Mouse (Mus musculus) liver, embryonic 11.5 days (tissue): ENCODE measurements at regions not wholly inside any gene's neighbourhood (a gene's known extent, or its start where the extent isn't known, plus 50 kb on each side); places are given as distances from the start of the nearest gene placed in this dataset.
A peak's percentile ranks its signal among the peaks of the same experiment; 100 is the strongest.

ENCODE experiments used
- ATAC-seq: fragments of 200-750 bp; cut with Nextera tagmentation; replicated peaks from 2 replicates; pipeline ENCODE4 v1.8.0; 2017; ENCODE audit warnings: moderate number of reproducible peaks, mild to moderate bottlenecking, moderate TSS enrichment, moderate library complexity; ENCODE audit not compliant: low FRiP score
- DNase-seq: peaks from one replicate; pipeline ENCODE4 v3.0.0-alpha.2; 2017; ENCODE audit warnings: low spot score
- H3K27ac ChIP-seq: fragments of 300-500 bp; sonication (generic); 2 replicates; pipeline ENCODE4 v1.5.1; 2014; ENCODE audit warnings: mild to moderate bottlenecking, low read depth, low read length, control low read depth
- H3K27me3 ChIP-seq: fragments of 300-500 bp; sonication (generic); replicated peaks from 2 replicates; pipeline ENCODE4 v1.6.1; 2014; ENCODE audit warnings: low read length, mixed read lengths; ENCODE audit not compliant: control insufficient read depth, insufficient read depth
- H3K36me3 ChIP-seq: fragments of 300-500 bp; sonication (generic); 2 replicates; pipeline ENCODE4 v1.6.1; 2014; ENCODE audit warnings: mild to moderate bottlenecking, low read length, moderate library complexity, mixed read lengths; ENCODE audit not compliant: control insufficient read depth, insufficient read depth
- H3K4me1 ChIP-seq: fragments of 300-500 bp; sonication (generic); replicated peaks from 2 replicates; pipeline ENCODE4 v1.6.1; 2014; ENCODE audit warnings: low read length, mixed read lengths; ENCODE audit not compliant: control insufficient read depth, insufficient read depth
- H3K4me2 ChIP-seq: fragments of 300-500 bp; sonication (generic); 2 replicates; pipeline ENCODE4 v1.6.1; 2014; ENCODE audit warnings: mild to moderate bottlenecking, control low read depth, moderate library complexity
- H3K4me3 ChIP-seq: fragments of 300-500 bp; sonication (generic); 2 replicates; pipeline ENCODE4 v1.5.1; 2014; ENCODE audit warnings: low read depth, low read length, control low read depth
- H3K9ac ChIP-seq: fragments of 300-500 bp; sonication (generic); 2 replicates; pipeline ENCODE4 v1.6.1; 2014; ENCODE audit warnings: low read depth, low read length, control low read depth
- H3K9me3 ChIP-seq: fragments of 300-500 bp; sonication (generic); 2 replicates; pipeline ENCODE4 v1.6.1; 2016; ENCODE audit warnings: low read length, inconsistent platforms, mixed read lengths; ENCODE audit not compliant: control insufficient read depth
- WGBS: fragments of 180-500 bp; shearing (Covaris S2); extraction: QIAGEN DNeasy Blood & Tissue Kit; methylation state at CpG from one replicate; pipeline ENCODE4 v1.1.7; 2014; 5-methylcytosine and 5-hydroxymethylcytosine counted together

GRCm38 (mm10) chr13:5744949-5745348 lies 116.3 kb upstream of the Klf6 start:
- DNase-seq (no peak), ATAC-seq (no peak)
- no peak overlapping the region for H3K27ac ChIP-seq
- H3K4me3 ChIP-seq, result no peak overlapping the region
- WGBS, result 82% methylated on average over 6 of the region's 6 CpGs
- H3K36me3 ChIP-seq, result no peaks in the 10 kb centered on the region
- H3K27me3 ChIP-seq, result no peaks in the 10 kb centered on the region
- H3K4me1 ChIP-seq, result no peaks in the 10 kb centered on the region
- H3K9ac ChIP-seq, result no peak overlapping the region
- no peaks in the 10 kb centered on the region for H3K9me3 ChIP-seq
- no peak overlapping the region for H3K4me2 ChIP-seq

GRCm38 (mm10) chr13:5757176-5757575 lies 104.1 kb upstream of the Klf6 start:
- no peaks in the 10 kb centered on the region for H3K4me1 ChIP-seq
- no peak for ATAC-seq
- no peaks in the 10 kb centered on the region for H3K9me3 ChIP-seq
- no peaks in the 10 kb centered on the region for H3K36me3 ChIP-seq
- 73% methylated on average over 3 of the region's 3 CpGs for WGBS
- H3K27ac ChIP-seq, result no peak overlapping the region
- H3K9ac ChIP-seq, result no peak overlapping the region
- no peak for DNase-seq
- H3K27me3 ChIP-seq, result no peaks in the 10 kb centered on the region
- no peak overlapping the region for H3K4me2 ChIP-seq
- no peak overlapping the region for H3K4me3 ChIP-seq

GRCm38 (mm10) chr13:5757963-5758362 lies 103.3 kb upstream of the Klf6 start:
- Histone ChIP-seq H3K9me3 (no peaks in the 10 kb centered on the region), H3K4me3 (no peak overlapping the region), H3K36me3 (no peaks in the 10 kb centered on the region), H3K27ac (no peak overlapping the region), H3K27me3 (no peaks in the 10 kb centered on the region), H3K4me2 (no peak overlapping the region), H3K4me1 (no peaks in the 10 kb centered on the region), H3K9ac (no peak overlapping the region)
- no peak for ATAC-seq
- WGBS, result 67% methylated on average over 1 of the region's 1 CpGs
- DNase-seq, result no peak

- DNase-seq (no peak), ATAC-seq (no peak)
- no peaks in the 10 kb centered on the region for H3K9me3 ChIP-seq
- H3K9ac ChIP-seq, result no peak overlapping the region
- no peak overlapping the region for H3K4me2 ChIP-seq
- no peak overlapping the region for H3K27ac ChIP-seq
- no peaks in the 10 kb centered on the region for H3K27me3 ChIP-seq
- H3K4me3 ChIP-seq, result no peak overlapping the region
- no peaks in the 10 kb centered on the region for H3K36me3 ChIP-seq
- H3K4me1 ChIP-seq, result no peaks in the 10 kb centered on the region
These were observed 101.3 kb upstream of the Klf6 start for GRCm38 (mm10) chr13:5760030-5760429.

GRCm38 (mm10) chr13:5766394-5766793 lies 94.9 kb upstream of the Klf6 start:
- Histone ChIP-seq H3K27ac (no peak overlapping the region), H3K4me3 (no peak overlapping the region), H3K9me3 (no peaks in the 10 kb centered on the region), H3K4me2 (no peak overlapping the region), H3K9ac (no peak overlapping the region), H3K4me1 (no peaks in the 10 kb centered on the region), H3K27me3 (no peaks in the 10 kb centered on the region), H3K36me3 (no peaks in the 10 kb centered on the region)
- WGBS, result 78% methylated on average over 6 of the region's 6 CpGs
- ATAC-seq (no peak), DNase-seq (no peak)

- Histone ChIP-seq H3K27me3 (no peaks in the 10 kb centered on the region), H3K9me3 (no peaks in the 10 kb centered on the region), H3K4me3 (no peak overlapping the region), H3K36me3 (no peaks in the 10 kb centered on the region), H3K4me1 (no peaks in the 10 kb centered on the region), H3K27ac (no peak overlapping the region), H3K9ac (no peak overlapping the region), H3K4me2 (no peak overlapping the region)
- WGBS, result 79% methylated on average over 1 of the region's 1 CpGs
- no peak for ATAC-seq
- no peak for DNase-seq
These were observed 94.1 kb upstream of the Klf6 start for GRCm38 (mm10) chr13:5767202-5767601.

GRCm38 (mm10) chr13:5768699-5769098 lies 92.6 kb upstream of the Klf6 start:
- no peak for ATAC-seq
- Histone ChIP-seq H3K27ac (no peak overlapping the region), H3K9me3 (no peaks in the 10 kb centered on the region), H3K4me2 (no peak overlapping the region), H3K27me3 (no peaks in the 10 kb centered on the region), H3K4me3 (no peak overlapping the region), H3K4me1 (no peaks in the 10 kb centered on the region), H3K9ac (no peak overlapping the region), H3K36me3 (no peaks in the 10 kb centered on the region)
- DNase-seq, result no peak
- WGBS, result 79% methylated on average over 2 of the region's 2 CpGs

GRCm38 (mm10) chr13:5769283-5770260 lies 91.7 kb upstream of the Klf6 start:
- no peak overlapping the region for H3K4me3 ChIP-seq
- H3K9ac ChIP-seq, result no peak overlapping the region
- WGBS, result 49% methylated on average over 7 of the region's 7 CpGs
- no peaks in the 10 kb centered on the region for H3K36me3 ChIP-seq
- H3K4me2 ChIP-seq, result no peak overlapping the region
- no peaks in the 10 kb centered on the region for H3K9me3 ChIP-seq
- no peak for DNase-seq
- no peak overlapping the region for H3K27ac ChIP-seq
- 0 out of 2 replicates have a peak, but pooled peaks have one; percentile 36 for ATAC-seq
- H3K4me1 ChIP-seq, result no peaks in the 10 kb centered on the region
- no peaks in the 10 kb centered on the region for H3K27me3 ChIP-seq

GRCm38 (mm10) chr13:5773811-5774210 lies 87.5 kb upstream of the Klf6 start:
- Histone ChIP-seq H3K4me1 (no peaks in the 10 kb centered on the region), H3K27me3 (no peaks in the 10 kb centered on the region), H3K27ac (no peak overlapping the region), H3K9me3 (no peaks in the 10 kb centered on the region), H3K9ac (no peak overlapping the region), H3K36me3 (no peaks in the 10 kb centered on the region), H3K4me2 (no peak overlapping the region), H3K4me3 (no peak overlapping the region)
- DNase-seq, result no peak
- 62% methylated on average over 3 of the region's 3 CpGs for WGBS
- no peak for ATAC-seq
